Mouse (Mus musculus) spleen, adult 2 months (tissue): ENCODE data around the gene Robo1.

Experiments used
- CTCF ChIP-seq: fragments of 200-500 bp; IDR thresholded peaks from 2 replicates; pipeline ENCODE4 v1.5.1; 2011; ENCODE audit warnings: mild to moderate bottlenecking, inconsistent platforms; ENCODE audit not compliant: insufficient read depth, insufficient read length, insufficient replicate concordance; ENCODE audit errors: extremely low read depth
- POLR2A ChIP-seq: fragments of 200-500 bp; IDR thresholded peaks from 2 replicates; pipeline ENCODE4 v1.6.1; 2011; ENCODE audit warnings: low read depth, low read length, inconsistent platforms

- TF ChIP-seq CTCF (no peak), POLR2A (no peak)
Observed at GRCm38 (mm10) chr16:72633846-72634245, 325.7 kb downstream of the Robo1 start.
